Mouse (Mus musculus): ENCODE data around the gene Tex261.

The Tex261 gene

GRCm38 (mm10) chr6:83756051-83756450 is 19.6 kb downstream of the Tex261 start:
- DNase-seq = no peak

GRCm38 (mm10) chr6:83750171-83750684 is 25.4 kb downstream of the Tex261 start:
- DNase-seq = no peak

- no peak for DNase-seq
These were observed 26.3 kb downstream of the Tex261 start for GRCm38 (mm10) chr6:83749286-83749685.

GRCm38 (mm10) chr6:83745466-83745865 is 30.1 kb downstream of the Tex261 start:
- DNase-seq = no peak

- DNase-seq = no peak
These were observed 31.1 kb downstream of the Tex261 start for GRCm38 (mm10) chr6:83744557-83744956.

GRCm38 (mm10) chr6:83744126-83744525 is 31.5 kb downstream of the Tex261 start:
- no peak for DNase-seq

GRCm38 (mm10) chr6:83743212-83743611 is 32.4 kb downstream of the Tex261 start:
- DNase-seq = no peak

GRCm38 (mm10) chr6:83742761-83743160 is 32.9 kb downstream of the Tex261 start, which contains the start of gene Atp6v1b1:
TSS of gene Atp6v1b1 (plus strand) at chr6:83742990.
- no peak for DNase-seq

GRCm38 (mm10) chr6:83738596-83738995 is 37.0 kb downstream of the Tex261 start:
- DNase-seq = no peak

- DNase-seq = no peak
These were observed 38.3 kb downstream of the Tex261 start for GRCm38 (mm10) chr6:83737311-83737710.

- peak in 1 of 2 experiments; percentile 30 for DNase-seq
These were observed 44.5 kb downstream of the Tex261 start for GRCm38 (mm10) chr6:83731128-83731527.

- no peak for DNase-seq
These were observed 46.2 kb downstream of the Tex261 start for GRCm38 (mm10) chr6:83729350-83729970.

GRCm38 (mm10) chr6:83728488-83728887 is 47.1 kb downstream of the Tex261 start:
- DNase-seq = no peak

- DNase-seq = no peak
These were observed 48.4 kb downstream of the Tex261 start for GRCm38 (mm10) chr6:83727178-83727577.

GRCm38 (mm10) chr6:83722526-83722925 is 53.1 kb downstream of the Tex261 start:
- no peak for DNase-seq
